Mouse (Mus musculus) embryo, embryonic 10.5 days (tissue): ENCODE data around the gene Pum3.

Experiments
- DNase-seq: peaks from one replicate; pipeline ENCODE4 v3.0.0-alpha.2; 2015; ENCODE audit warnings: low spot score

The Pum3 gene

DNA sequence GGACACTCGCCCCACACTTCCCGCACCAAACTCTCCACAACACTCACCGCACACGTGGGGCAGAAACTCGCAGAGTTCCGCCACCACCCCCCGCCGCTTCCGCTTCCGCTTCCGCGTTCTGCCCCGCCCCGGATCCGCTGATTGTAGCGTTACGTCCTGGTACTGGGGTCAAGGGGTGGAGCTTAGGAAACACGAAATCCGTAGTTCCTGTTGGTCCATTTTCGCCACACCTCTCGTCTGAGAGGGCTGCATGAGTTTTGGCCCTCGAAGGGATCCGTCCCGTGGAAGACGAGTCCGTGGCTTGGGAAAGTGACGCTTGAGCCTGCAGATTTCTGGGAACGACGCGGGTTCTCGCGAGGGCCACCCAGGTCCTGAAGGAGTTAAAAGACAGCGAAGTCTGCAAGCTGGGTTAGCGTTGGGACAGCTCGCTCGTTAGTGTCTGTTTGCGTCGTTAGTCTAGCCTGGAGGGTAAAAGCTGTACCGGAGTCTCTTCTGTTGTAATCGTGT, at the start of gene Pum3:
Gene Pum3, minus strand, starts transcription at position 81 of the 507 bp plus-strand sequence.
- peak; percentile 98 for DNase-seq

- DNase-seq: no peak
Measured at GRCm38 (mm10) chr19:27466691-27467090, 37.1 kb upstream of the Pum3 start.

DNA sequence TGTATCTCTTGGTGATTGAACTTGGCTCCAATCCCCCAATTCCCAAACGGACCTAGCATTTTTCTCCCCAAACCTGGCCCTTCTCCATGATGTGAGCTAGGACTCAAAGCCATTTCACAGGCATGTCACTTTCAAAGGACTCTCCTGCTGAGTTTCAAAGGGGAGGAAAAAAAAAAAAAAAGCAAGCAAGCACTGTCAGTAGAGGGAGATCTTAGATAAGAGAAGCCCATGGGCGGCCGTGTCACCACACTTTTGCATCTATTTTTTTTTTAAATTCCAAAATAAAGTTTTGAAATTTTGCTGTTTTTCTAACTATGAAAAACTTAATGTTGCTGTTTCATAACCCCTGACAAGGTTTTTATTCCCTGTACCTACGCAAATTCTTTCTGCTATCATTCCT, 33.0 kb upstream of the Pum3 start:
- DNase-seq: no peak

DNA sequence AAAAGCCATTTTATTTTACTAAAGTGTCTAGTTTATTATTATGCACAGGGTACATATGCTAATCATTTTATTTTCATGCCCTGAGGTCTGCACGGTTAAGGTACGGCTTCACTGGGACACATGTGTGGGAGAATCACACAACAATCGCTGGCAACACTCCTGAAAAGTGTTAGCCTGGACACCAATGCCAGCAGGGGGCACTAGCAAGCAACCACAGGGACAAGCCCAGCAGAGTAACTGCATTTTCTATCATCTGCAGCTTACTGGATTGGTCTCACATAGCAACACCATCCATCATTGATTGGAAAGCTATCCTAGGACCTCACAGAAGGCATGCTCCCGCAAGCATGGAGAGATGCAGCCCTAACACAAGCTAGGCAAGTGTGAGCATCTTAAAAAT, 20.8 kb upstream of the Pum3 start:
- DNase-seq: peak; percentile 85

DNA sequence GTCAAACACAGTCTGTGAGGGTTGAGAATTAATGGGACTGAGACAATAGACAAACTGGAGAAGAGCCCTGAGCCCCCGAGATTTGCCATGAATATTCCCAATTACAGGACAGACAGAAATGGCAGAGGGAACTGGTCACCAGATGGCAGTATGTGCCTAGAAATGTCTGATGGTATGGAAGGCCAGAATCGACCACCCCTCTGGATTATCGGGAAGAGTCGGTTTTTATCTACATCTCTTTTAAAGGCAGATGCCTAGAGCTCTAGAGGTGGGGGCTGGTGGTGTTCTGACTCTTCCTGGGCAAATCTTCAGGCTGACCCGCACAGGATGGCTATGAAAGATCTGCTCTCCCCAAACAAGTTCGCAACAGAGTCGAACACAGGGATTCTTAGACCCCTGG, 17.9 kb upstream of the Pum3 start:
- DNase-seq: peak; percentile 85

GRCm38 (mm10) chr19:27441106-27441505, 11.5 kb upstream of the Pum3 start:
- DNase-seq: peak; percentile 59

DNA sequence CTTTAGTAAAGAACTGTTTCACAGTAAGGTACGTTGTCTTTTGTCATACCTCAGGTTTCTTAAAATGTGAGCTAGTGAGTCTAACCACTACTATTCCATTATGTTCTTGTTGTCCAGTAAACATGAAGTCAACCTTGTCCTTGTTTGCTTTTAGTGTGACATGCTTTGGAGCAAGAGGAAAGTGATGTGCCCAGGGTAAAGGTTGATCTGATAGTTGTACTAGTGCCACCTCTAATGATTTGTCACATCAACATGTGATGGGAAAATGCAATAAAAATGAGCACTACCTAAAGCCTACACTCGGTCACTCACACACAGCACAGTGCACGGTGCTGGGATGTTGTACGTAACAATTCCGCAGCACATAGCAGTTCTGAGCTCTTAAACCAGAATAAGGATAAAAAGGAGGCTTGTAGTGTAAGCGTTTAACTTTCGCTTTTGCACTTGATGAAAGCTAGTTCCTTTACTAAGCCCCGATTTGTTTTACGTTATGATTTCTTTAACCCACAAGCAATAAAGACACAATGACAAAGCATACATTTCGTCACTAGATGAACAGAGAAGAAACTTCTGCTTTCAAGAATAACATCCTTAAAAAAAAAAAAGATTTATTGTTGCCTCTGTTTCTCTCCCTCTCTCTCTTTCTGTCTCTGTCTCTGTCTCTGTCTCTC, 8.5 kb upstream of the Pum3 start:
- DNase-seq: no peak

DNA sequence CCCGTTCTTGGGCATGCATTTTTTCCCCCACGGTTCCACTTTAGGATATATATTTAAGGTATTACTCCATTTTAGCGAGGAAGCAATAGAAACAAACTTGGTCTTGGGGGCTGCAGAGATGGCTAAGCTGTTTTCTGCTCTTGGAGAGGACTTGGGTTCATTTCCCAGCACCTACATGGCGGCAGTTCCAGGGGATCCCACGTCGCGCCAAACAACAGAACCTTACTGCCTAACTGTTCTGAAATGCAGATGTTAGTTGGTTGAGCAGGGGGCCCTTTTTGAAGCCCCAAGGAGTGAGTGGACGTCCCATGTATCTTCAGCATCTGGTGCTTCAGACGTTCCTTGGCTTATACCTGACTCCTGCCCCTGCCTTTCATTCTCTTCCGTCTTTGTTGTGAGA, 781 bp upstream of the Pum3 start:
- DNase-seq: peak; percentile 37

DNA sequence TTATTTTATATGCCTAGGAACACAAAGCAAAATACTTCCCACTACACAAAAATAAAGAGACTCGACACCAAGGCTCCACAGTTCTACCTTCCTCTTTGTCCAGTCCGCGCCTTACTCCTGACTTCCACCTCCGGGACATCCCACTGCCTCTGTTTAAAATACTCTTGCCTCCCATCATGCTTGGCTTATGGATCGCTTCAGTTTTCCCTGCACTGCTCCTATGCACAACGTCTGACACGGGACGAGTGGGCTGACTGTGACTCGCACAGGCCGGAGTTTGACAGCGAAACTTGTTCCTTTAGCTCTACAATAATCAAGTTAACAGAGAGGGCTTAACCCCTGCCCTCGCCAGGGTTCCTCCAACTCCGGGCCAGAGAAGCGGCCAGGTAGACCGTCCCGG, 344 bp downstream of the Pum3 start:
- DNase-seq: no peak

DNA sequence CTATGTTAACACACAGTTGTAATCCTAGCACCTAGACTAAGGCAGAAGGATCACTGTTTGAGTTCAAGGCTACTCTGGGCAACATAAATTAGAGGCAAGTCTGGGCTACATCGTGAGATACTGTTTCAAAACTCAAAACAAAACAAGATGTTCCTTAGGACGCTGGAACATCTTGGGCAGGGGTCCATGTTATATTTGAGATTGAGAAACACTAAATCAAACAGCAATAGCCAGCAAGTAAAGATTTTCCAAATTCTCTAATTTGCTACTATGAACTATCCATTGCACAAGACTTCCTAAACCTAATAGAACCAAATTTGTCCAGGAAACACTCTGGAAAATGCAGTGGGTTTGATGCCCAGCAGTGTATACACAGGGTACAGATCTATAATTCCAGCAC, 1.8 kb downstream of the Pum3 start:
- no peak for DNase-seq

DNA sequence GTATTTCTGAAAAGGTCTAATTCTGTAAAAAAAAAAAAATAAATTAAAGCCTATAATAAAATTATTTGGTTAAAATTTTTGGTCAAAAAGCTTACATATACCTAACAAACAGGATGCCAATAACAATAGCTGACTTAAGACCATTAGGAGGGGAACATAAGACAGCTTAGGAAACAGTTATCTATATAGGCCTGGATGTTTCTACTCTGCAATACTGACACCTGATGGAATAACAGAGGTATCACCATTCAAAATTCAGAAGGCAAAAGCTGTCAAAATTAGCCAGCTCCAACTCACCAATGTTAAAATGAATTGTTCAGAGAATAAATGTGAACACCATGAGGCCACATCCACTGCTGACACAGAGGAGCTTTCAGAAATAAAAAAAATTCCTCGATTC, 3.2 kb downstream of the Pum3 start:
- DNase-seq: peak; percentile 32

DNA sequence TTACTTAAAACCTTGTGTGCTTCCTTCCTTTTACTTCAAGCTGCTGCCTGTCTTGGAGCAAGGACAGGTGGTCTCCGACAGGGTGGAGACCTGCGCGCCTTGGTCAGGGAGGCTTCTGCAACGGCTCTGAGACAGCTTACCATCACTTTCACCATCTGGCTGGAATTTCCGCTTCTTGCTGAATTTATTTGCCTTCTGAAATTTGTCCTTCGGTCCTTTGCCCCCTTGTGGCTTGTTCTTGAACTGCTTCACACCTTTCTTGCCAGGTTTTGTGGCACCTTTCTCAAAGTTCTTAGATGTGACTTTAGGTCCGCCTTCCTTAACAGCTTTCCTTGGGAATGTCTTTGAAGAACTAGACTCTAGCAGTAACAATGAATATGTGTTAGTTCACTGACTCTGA, 4.0 kb downstream of the Pum3 start:
- DNase-seq: peak; percentile 58

DNA sequence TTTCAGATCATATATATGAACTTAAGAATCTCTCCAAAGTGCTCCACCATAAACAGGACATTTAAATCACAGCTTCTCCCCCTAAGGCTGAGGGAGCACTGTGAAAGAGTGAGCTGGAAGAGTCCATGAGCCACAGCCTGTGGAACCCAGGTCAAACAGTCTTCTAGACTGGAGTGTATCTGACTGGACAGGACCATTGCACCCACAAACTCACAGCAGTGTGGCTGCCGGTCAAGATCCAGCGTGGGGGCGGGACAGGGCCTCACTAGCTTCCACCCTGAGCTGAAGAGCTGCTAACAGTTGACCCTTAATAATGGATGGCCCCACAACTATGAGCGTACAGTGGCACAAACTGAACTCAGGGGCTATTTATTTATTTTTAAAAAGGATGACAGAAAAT, 12.2 kb downstream of the Pum3 start:
- no peak for DNase-seq

- peak; percentile 62 for DNase-seq
Measured at GRCm38 (mm10) chr19:27416569-27416968, 13.1 kb downstream of the Pum3 start.

DNA sequence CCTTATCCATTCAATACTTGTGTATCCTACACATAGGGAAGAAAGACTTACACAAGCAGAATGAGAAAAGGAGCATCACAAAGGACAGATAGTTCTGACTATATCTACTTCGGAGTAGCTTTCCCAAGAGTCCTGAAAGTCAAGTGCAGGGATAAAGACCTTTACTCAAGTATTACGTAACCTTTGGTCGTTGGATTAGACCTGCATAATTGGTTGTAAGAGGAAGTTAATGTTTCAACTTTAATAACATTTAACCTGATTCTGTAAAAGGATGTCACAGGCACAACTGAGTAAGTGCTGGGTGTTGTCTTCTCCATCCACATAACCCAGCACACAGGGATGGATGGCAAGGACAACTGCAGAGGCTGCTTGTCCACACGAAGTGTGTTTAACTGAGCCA, 18.3 kb downstream of the Pum3 start:
- no peak for DNase-seq

- no peak for DNase-seq
Measured at GRCm38 (mm10) chr19:27410751-27411150, 18.9 kb downstream of the Pum3 start.

GRCm38 (mm10) chr19:27409782-27410181, 19.8 kb downstream of the Pum3 start:
- DNase-seq: no peak

DNA sequence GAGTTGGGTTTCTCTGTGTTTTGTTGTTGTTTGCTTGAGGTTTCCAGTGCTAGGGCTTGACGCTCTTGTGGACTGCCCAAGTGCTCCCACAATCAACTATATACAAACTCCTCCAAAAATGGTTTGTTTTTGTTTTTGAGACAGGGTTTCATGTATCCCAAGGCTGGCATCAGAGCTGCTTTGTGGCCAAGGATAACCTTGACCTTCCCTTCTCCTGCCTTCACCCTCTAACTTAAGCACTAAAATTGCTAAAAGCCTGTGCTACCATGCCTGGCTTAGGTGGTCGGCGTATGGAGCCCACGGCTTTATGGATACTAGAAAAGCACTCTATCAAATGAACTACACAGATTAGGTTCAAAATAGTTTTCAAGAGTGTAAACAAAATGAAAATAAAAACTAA, 20.4 kb downstream of the Pum3 start:
- no peak for DNase-seq

DNA sequence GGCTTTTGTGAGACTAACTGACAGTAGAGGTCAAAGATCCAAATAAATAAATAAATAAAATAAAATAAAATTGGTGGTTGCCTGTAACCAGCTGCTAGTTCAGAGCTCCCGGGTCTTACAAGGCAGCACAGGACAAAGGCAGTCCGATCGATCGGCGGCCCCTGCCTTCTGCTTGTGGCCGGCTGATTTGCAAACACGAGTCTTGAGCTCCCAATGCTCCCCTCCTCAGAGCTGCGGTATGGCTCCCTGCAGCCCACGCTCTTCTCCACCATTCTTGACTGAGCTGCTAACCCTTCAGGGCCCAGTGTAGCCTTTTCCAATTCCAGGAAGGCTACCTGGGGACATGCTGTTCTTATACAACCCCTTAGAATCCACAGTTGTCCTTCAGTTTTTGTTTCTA, 31.8 kb downstream of the Pum3 start:
- DNase-seq: peak; percentile 5

- DNase-seq: no peak
Measured at GRCm38 (mm10) chr19:27397223-27397622, 32.4 kb downstream of the Pum3 start.

DNA sequence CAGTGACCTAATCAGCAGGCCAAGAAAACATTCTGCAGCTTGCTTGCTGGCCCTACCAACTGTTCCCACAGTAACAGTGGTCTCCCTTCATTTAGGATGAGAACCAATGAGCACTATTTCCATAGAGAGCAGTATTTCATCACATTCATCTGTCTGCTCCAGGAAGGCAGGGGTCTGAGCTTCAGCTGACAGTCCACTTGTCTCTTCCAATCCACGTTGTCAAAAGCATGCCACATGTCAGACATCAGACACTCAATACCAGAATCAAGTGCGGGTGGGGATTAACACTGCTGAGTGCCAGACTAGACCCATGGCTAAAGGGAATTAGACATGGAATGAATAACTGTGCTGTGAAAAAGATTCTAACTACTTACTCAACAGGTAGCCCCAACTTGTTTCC, 32.9 kb downstream of the Pum3 start:
- no peak for DNase-seq

DNA sequence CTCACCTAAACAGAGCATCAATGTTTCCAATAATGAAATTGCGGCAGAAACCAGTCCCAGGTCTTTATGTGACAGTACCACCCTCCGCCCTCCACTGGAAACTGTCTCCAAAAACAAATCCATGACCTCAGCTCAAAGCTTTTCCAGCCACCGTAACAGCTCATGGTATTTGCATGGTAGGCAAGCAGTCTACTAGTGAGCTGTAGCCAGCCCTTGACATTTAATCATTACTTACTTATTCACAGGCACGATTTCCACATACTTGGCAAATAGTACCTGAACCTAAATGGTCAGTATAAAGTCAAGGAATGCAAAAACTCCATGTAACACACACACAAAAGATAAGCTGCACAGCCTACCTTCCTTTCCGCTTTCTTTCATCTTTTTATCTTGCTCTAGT, 33.7 kb downstream of the Pum3 start:
- no peak for DNase-seq

- DNase-seq: no peak
Measured at GRCm38 (mm10) chr19:27395481-27395880, 34.1 kb downstream of the Pum3 start.

DNA sequence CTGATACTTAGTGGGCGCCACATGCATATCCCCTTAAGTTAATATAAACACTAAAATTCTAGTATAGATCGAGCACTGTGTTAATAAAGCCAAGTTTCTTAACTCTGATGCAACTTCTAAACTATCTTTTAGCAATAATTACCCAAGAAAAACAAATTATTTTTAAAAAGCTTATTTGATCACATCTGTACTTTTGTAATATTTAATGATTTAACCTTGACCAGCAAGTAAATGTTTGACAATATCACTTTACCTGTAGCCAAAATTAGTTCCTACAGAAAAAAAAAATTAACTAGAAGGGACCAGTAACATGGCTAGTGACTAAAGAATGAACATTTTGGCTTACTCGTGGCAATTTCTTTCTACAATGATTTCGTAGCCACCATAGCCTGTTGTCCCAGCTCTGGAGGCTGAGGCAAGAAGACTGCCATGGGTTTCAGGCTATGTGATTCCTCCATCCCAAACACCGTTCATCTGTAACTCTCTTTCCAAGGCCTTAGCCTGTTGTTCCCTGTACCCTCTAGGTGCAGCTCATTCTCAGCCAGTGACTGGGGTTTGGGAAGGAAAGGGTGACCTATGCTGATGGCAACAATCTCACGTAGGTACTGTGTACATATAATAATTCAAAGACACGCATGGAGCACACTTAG, 35.2 kb downstream of the Pum3 start:
- no peak for DNase-seq
